Mouse (Mus musculus): ENCODE measurements around the gene Sirt7.

Sirt7 gene

DNA sequence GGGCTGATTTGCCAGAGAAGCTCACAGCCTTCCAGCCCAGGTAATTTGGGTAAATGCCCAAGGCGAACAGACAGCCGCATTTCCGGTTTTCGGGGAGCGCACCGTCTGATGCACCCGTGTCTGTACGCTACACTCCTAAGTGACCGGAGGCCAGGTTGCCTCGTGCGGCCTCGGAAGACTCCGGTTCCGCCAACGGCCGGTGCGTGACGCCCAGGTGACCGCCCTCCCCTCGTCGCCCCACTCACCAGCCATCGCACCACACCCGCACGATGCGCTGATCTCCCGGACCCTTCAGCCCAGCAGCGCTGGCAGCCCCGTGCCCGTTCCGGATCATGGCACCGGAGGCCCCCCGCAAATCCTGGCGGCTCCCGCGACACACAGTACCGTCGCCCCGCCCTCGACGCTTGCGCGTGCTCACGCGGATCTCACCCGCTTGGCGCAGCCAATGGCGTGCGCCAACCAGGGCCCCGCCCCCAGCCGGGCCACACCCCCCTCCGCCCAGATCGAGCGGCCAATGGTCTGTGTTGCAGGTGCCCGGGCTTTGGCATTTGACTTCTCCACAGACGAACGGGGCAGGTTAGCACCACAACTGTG, 7.4 kb downstream of the Sirt7 start, which contains the start of gene Pcyt2:
Gene Pcyt2, minus strand, starts transcription at position 418 of the 594 bp plus-strand sequence.
- peak; percentile 86 for ATAC-seq (ENCODE audit: low TSS enrichment)

- no peak for ATAC-seq (ENCODE audit: low TSS enrichment)
Measured at GRCm38 (mm10) chr11:120616617-120617294, 8.3 kb downstream of the Sirt7 start.

- no peak for ATAC-seq (ENCODE audit: low TSS enrichment)
Measured at GRCm38 (mm10) chr11:120615606-120616203, 9.3 kb downstream of the Sirt7 start.

DNA sequence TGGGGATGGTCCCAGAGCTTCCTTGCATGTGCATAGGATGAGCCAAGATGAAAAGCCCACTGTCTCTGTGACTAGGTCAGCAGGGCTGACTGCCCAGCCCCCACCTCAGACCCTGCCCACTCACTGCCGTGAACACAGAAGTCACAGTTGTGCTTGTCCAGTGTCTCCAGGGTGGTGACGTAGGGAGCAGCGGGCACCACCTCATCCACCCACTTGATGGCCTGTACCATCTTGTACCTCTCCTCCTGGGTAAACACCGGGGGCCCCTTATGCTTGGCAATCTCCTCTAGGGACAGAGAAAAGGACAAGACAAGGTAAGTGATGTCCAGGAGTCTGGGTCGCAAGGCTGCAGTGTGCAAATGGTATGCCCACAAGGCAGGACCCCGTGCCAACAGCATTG, 9.9 kb downstream of the Sirt7 start:
- no peak for ATAC-seq (ENCODE audit: low TSS enrichment)

- no peak for ATAC-seq (ENCODE audit: low TSS enrichment)
Measured at GRCm38 (mm10) chr11:120613976-120614375, 11.1 kb downstream of the Sirt7 start.

- no peak for ATAC-seq (ENCODE audit: low TSS enrichment)
Measured at GRCm38 (mm10) chr11:120613481-120613972, 11.5 kb downstream of the Sirt7 start.

- ATAC-seq (ENCODE audit: low TSS enrichment): 0 out of 2 replicates have a peak, but pooled peaks have one; percentile 21
Measured at GRCm38 (mm10) chr11:120612763-120613162, 12.3 kb downstream of the Sirt7 start.

- ATAC-seq (ENCODE audit: low TSS enrichment): no peak
Measured at GRCm38 (mm10) chr11:120610477-120611046, 14.5 kb downstream of the Sirt7 start.

GRCm38 (mm10) chr11:120609250-120609649, 15.8 kb downstream of the Sirt7 start:
- ATAC-seq (ENCODE audit: low TSS enrichment): peak; percentile 12; the same call in 1 of the 2 replicates

GRCm38 (mm10) chr11:120608241-120609034, 16.6 kb downstream of the Sirt7 start, which contains the start of gene Npb:
TSS of gene Npb (plus strand) at chr11:120608477.
- no peak for ATAC-seq (ENCODE audit: low TSS enrichment)

GRCm38 (mm10) chr11:120606764-120607163, 18.3 kb downstream of the Sirt7 start:
- no peak for ATAC-seq (ENCODE audit: low TSS enrichment)

DNA sequence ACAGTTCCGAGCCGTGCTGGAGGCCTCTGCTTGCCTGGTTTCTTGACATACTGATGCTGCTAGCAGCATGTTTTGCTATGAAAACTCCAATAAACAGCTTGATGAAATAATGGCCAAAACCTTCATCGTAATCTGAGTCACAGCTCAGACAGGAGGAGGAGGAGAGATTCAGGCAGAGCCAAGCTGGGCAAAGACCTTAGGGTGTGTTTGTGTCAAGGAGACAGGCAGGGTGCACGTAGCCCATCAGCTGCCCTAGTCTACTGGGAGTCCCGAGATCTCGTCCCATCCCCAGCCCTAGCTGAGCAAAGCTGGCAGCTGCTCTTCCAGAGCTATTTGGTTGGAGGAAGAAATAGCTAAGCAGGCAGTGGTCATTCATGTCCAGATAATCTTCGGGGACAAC, 19.4 kb downstream of the Sirt7 start:
- ATAC-seq (ENCODE audit: low TSS enrichment): no peak

GRCm38 (mm10) chr11:120603545-120603944, 21.5 kb downstream of the Sirt7 start:
- ATAC-seq (ENCODE audit: low TSS enrichment): no peak

GRCm38 (mm10) chr11:120600716-120601115, 24.3 kb downstream of the Sirt7 start:
- no peak for ATAC-seq (ENCODE audit: low TSS enrichment)

DNA sequence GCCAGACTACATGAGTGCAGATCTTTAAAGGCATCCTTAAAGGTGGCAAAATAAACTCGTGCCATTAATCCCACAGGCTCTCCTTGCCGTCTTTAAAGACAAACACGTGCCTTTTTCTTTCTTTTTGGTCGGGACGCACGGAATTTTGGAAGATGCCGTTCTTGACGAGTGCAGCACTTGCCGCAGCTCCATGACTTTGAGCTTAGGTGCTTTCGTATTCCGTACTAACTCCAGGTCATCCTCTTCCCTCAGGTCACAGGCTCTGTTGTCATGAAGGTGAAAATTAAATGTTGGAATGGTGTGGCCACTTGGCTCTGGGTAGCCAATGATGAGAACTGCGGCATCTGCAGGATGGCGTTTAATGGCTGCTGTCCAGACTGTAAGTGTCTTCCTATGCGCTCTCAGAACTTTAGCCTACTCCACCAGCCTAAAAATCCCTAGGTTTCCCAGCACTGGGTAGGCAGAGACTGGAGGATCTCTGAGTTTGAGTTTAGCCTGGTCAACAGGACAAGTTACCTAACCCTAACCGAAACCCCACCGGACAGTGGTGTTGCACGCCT, 26.0 kb downstream of the Sirt7 start:
- ATAC-seq (ENCODE audit: low TSS enrichment): no peak

- peak; percentile 99 for ATAC-seq (ENCODE audit: low TSS enrichment)
Measured at GRCm38 (mm10) chr11:120598283-120598989, 26.6 kb downstream of the Sirt7 start, which contains the start of the genes Alyref and Anapc11. TSS of gene Alyref (minus strand) at chr11:120598365. TSS of gene Anapc11 (plus strand) at chr11:120598421.

DNA sequence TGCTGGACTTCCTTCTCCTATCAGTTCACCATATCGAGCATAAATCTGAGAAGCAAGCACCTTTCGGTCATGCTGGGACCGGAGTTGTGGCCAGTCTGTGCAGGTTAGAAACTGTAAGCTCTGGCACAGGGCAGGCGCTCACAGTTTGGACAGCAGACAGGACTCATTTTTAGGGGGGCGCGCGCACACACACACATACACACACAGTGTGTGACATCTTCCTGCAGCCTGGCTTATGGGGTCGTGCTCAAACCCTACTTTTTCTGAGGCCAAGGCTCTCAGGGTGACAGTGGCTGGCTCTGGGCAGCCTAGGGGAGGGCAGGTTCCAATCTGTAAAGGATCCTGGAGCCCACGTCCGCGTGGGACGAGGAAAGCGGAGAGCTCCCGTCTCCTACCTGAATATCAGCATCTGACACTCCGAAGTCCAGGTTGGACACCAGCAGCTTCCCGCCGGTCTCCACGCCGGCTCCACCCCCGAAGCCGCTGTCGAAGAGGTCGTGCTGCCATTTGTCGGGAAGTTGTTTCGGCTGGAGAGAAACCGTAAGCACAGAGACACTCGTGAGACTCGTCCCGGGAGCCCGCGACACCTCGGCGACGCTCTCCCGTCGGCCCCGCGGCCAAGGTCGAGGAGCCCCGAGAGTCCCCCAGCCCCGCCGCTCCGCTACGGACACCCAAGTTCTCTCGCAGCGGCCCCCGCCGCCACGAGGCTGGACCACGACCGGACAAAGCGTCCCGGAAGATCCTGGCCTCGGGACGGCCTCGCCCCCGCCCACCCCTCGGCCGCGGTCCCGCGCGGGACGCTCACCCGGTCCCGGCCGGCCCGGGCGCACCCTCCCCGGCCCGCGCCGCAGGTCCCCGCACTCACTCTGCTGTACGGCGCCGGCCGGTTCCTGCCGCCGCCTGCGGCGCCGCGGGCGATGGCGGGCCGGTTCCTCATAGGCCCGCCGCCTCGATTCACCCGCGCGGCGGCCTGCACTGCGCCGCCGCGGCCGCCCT, 27.5 kb downstream of the Sirt7 start:
- no peak; the same call in 1 of the 2 replicates for ATAC-seq (ENCODE audit: low TSS enrichment)

GRCm38 (mm10) chr11:120588531-120588930, 36.5 kb downstream of the Sirt7 start:
- no peak for ATAC-seq (ENCODE audit: low TSS enrichment)

DNA sequence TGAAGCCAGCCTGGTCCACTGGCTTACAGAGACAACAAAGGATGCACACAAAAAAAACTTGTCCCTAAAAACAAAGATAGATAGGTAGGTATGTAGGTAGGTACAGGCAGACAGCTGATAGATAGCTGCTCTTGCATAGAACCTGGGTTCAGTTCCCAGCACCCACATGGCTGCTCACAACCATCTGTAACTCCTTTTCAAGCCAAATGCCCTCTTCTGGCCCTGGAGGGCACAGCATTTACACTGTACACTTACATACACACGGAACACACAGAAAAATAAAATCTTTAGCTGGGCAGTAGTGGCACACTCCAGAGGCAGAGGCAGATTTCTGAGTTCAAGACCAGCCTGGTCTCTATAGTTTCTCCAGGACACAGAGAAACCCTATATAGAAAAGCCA, 41.1 kb downstream of the Sirt7 start:
- no peak for ATAC-seq (ENCODE audit: low TSS enrichment)
